In genomic region chr8:83049616-83050015, GRCm38 (mm10) we compare ENCODE assay signal across 9 mouse cellular contexts.
DNase-seq lines count a peak whose midpoint lies in the region; ATAC-seq lines count a peak whose summit lies in the region.
"Had no signal": no experiment of that assay in that cellular context is flagged by ENCODE, and none has a peak within 500 bp of the region (broad histone marks: within the 10 kb centered on the region; RNA-seq: fewer than 3 reads in every experiment).

No protein-coding gene starts in this region.

- no peak overlapping the region for H3K9ac ChIP-seq in embryonic facial prominence, embryonic 15.5 days
- peak overlapping the region; percentile 14; the same call in 1 of the 2 replicates for H3K9ac ChIP-seq in intestine, embryonic 16.5 days (ENCODE audit: low read depth, low read length)
- 0 out of 2 replicates have a peak overlapping the region, but pooled peaks have one; percentile 24 for H3K9ac ChIP-seq in midbrain, embryonic 11.5 days (ENCODE audit: low read length)
- H3K9ac ChIP-seq: heart, embryonic 13.5 days had no signal

- intact Hi-C loops in heart, postnatal 14 days (cut with DNase I), result no loop called here

- H3K27me3 ChIP-seq in embryonic facial prominence, embryonic 15.5 days, result no peaks in the 10 kb centered on the region
- no peaks in the 10 kb centered on the region for H3K27me3 ChIP-seq in intestine, embryonic 16.5 days (replicated peaks; ENCODE audit: control insufficient read depth, insufficient read depth, low read length)
- no peaks in the 10 kb centered on the region for H3K27me3 ChIP-seq in midbrain, embryonic 11.5 days (ENCODE audit: control insufficient read depth, insufficient read depth, low read length)
- H3K27me3 ChIP-seq: heart, embryonic 13.5 days had no signal

- peaks cover 25% of the 10 kb centered on the region for H3K4me1 ChIP-seq in embryonic facial prominence, embryonic 15.5 days
- peaks cover 3% of the 10 kb centered on the region; the same call in 1 of the 2 replicates for H3K4me1 ChIP-seq in intestine, embryonic 16.5 days (ENCODE audit: control insufficient read depth, insufficient read depth, low read length)
- peaks cover 11% of the 10 kb centered on the region for H3K4me1 ChIP-seq in midbrain, embryonic 11.5 days (ENCODE audit: control insufficient read depth, insufficient read depth, low read length)

- DNase-seq in heart, postnatal 14 days, result peak; percentile 38 to 54
- DNase-seq in heart, adult 8-10 months (ENCODE audit: low spot score), result no peak
- DNase-seq in midbrain, embryonic 11.5 days (ENCODE audit: low spot score, missing footprints), result no peak
- DNase-seq in testis, postnatal 14 days (ENCODE audit: low spot score), result no peak
- DNase-seq in adrenal gland, adult 18-20 months (ENCODE audit: low spot score in 2 of 2), result no peak
- no peak for DNase-seq in testis, postnatal 10 days (ENCODE audit: low spot score)

- no peaks in the 10 kb centered on the region for H3K9me3 ChIP-seq in embryonic facial prominence, embryonic 15.5 days (replicated peaks)
- H3K9me3 ChIP-seq in intestine, embryonic 16.5 days (ENCODE audit: control insufficient read depth, low read length), result no peaks in the 10 kb centered on the region
- H3K9me3 ChIP-seq in midbrain, embryonic 11.5 days (ENCODE audit: control insufficient read depth, low read length), result no peaks in the 10 kb centered on the region
- H3K9me3 ChIP-seq: heart, embryonic 13.5 days had no signal

- H3K27ac ChIP-seq in embryonic facial prominence, embryonic 15.5 days (replicated peaks), result peak overlapping the region; percentile 80
- H3K27ac ChIP-seq in intestine, embryonic 16.5 days (ENCODE audit: low read length), result peak overlapping the region; percentile 63
- H3K27ac ChIP-seq in midbrain, embryonic 11.5 days (ENCODE audit: low read depth, low read length), result peak overlapping the region; percentile 17

- no peaks in the 10 kb centered on the region for H3K36me3 ChIP-seq in embryonic facial prominence, embryonic 15.5 days
- H3K36me3 ChIP-seq in intestine, embryonic 16.5 days (ENCODE audit: control insufficient read depth, insufficient read depth, low read length), result no peaks in the 10 kb centered on the region
- no peaks in the 10 kb centered on the region for H3K36me3 ChIP-seq in midbrain, embryonic 11.5 days (ENCODE audit: control insufficient read depth, insufficient read depth, low read length)
- H3K36me3 ChIP-seq: heart, embryonic 13.5 days had no signal

- peak; percentile 55; the same call in 1 of the 2 replicates for ATAC-seq in embryonic facial prominence, embryonic 15.5 days (ENCODE audit: insufficient number of reproducible peaks, low FRiP score, low TSS enrichment, low read depth)
- peak; percentile 49 for ATAC-seq in intestine, embryonic 16.5 days
- ATAC-seq in midbrain, embryonic 11.5 days (ENCODE audit: low FRiP score), result peak; percentile 41; the same call in 1 of the 2 replicates

- 5% methylated on average over 1 of the region's 1 CpGs for WGBS in embryonic facial prominence, embryonic 15.5 days
- 49% methylated on average over 1 of the region's 1 CpGs for WGBS in intestine, embryonic 16.5 days
- 14% methylated on average over 1 of the region's 1 CpGs for whole genome bisulfite sequencing in midbrain, embryonic 11.5 days

- no peak overlapping the region for H3K4me3 ChIP-seq in embryonic facial prominence, embryonic 15.5 days (replicated peaks)
- H3K4me3 ChIP-seq in intestine, embryonic 16.5 days (ENCODE audit: low read length), result no peak overlapping the region
- H3K4me3 ChIP-seq in midbrain, embryonic 11.5 days (ENCODE audit: low read depth, low read length), result no peak overlapping the region
- H3K4me3 ChIP-seq: heart, embryonic 13.5 days had no signal

- H3K4me2 ChIP-seq in embryonic facial prominence, embryonic 15.5 days (replicated peaks), result no peak overlapping the region
- 0 out of 2 replicates have a peak overlapping the region, but pooled peaks have one; percentile 3 for H3K4me2 ChIP-seq in intestine, embryonic 16.5 days (ENCODE audit: low read depth, low read length)
- no peak overlapping the region for H3K4me2 ChIP-seq in midbrain, embryonic 11.5 days
- H3K4me2 ChIP-seq: heart, embryonic 13.5 days had no signal

Comparison
In these comparisons a context has a peak if more than half of its experiments do, and no peak if none do; other contexts are left out.
1. DNase-seq: peak in heart, postnatal 14 days (2 of 2); none in heart, adult 8-10 months (single experiment), midbrain, embryonic 11.5 days (single experiment), testis, postnatal 14 days (single experiment), adrenal gland, adult 18-20 months (0 of 2) and testis, postnatal 10 days (single experiment).
2. H3K27ac ChIP-seq: peak in every context shown above with its lines; median percentile 80 in embryonic facial prominence, embryonic 15.5 days; 63 in intestine, embryonic 16.5 days; 17 in midbrain, embryonic 11.5 days.
3. Peak in every context shown above with its lines, with median percentiles within 50 percentile points of each other: ATAC-seq.